Mouse (Mus musculus): ENCODE measurements around the gene Fam20a. TPM values are rescaled to one million over a fixed set of nuclear protein-coding genes. Genes with fewer than 3 reads are reported as not detected.

The Fam20a gene
- polyA plus RNA-seq, 1 experiment, result 5.4 TPM

- Histone ChIP-seq H3K79me3 (ENCODE audit: low read depth) (peaks cover 94% of the 10 kb centered on the region), H3K36me3 (ENCODE audit: control insufficient read depth, insufficient read depth) (peaks cover 84% of the 10 kb centered on the region), H3K79me2 (ENCODE audit: control insufficient read depth, insufficient read depth) (peaks cover 100% of the 10 kb centered on the region), H3K27me3 (ENCODE audit: control insufficient read depth, insufficient read depth, insufficient read length) (no peaks in the 10 kb centered on the region), H3K4me3 (ENCODE audit: insufficient read depth, poor library complexity, severe bottlenecking) (no peak overlapping the region), H3ac (ENCODE audit: control insufficient read depth, insufficient read length, low read depth) (no peak overlapping the region)
- TF ChIP-seq MAX (IDR thresholded peaks at IDR 0.05), result no peak
Measured at GRCm38 (mm10) chr11:109656232-109656631, 65.8 kb downstream of the Fam20a start.

- H3ac ChIP-seq (ENCODE audit: control insufficient read depth, insufficient read length, low read depth), result no peak overlapping the region
- H3K79me3 ChIP-seq (ENCODE audit: low read depth), result peaks cover 79% of the 10 kb centered on the region
- no peaks in the 10 kb centered on the region for H3K27me3 ChIP-seq (ENCODE audit: control insufficient read depth, insufficient read depth, insufficient read length)
- no peak overlapping the region for H3K4me3 ChIP-seq (ENCODE audit: insufficient read depth, poor library complexity, severe bottlenecking)
- peaks cover 88% of the 10 kb centered on the region for H3K79me2 ChIP-seq (ENCODE audit: control insufficient read depth, insufficient read depth)
- H3K36me3 ChIP-seq (ENCODE audit: control insufficient read depth, insufficient read depth), result peaks cover 68% of the 10 kb centered on the region
- no peak for TF ChIP-seq CEBPB (IDR thresholded peaks at IDR 0.05; ENCODE audit: low read depth)
- TF ChIP-seq MYOG (IDR thresholded peaks at IDR 0.05; ENCODE audit: control insufficient read depth, extremely low read depth, insufficient read length), result no peak
- no peak for TF ChIP-seq MYOD1 (IDR thresholded peaks at IDR 0.05; ENCODE audit: control insufficient read depth, insufficient read length, low read depth)
- no peak for TF ChIP-seq MAX (IDR thresholded peaks at IDR 0.05)
- no peak for TF ChIP-seq FOSL1 (IDR thresholded peaks at IDR 0.05; ENCODE audit: insufficient read depth, low read length, poor library complexity, severe bottlenecking)
- no peak for TF ChIP-seq CTCF (IDR thresholded peaks at IDR 0.05; ENCODE audit: control insufficient read depth, insufficient read depth, insufficient read length)
- no peak for TF ChIP-seq USF1 (IDR thresholded peaks at IDR 0.05; ENCODE audit: low read depth)
Measured at GRCm38 (mm10) chr11:109654581-109654980, 67.5 kb downstream of the Fam20a start.

DNA sequence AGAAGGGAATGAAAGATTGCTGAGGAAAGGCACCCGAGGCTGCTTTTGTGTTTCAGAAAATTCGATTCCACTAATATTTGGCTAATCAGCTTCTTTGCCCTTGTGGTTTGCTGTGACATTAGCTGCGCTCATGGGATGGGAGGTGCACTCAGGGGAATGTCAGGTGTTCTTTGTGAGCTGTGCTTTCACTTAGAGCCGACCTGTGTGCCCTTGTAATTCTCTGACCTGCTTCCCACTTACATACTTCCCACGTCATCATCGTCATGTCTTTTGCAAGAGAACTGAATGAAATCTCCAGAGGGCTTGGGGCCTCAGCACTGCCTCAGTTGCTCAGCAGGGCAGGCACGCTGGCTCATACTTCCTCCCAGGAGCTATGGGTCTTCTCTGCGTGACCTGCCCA lies 68.9 kb downstream of the Fam20a start:
- Histone ChIP-seq H3K79me3 (ENCODE audit: low read depth) (peaks cover 69% of the 10 kb centered on the region), H3K4me3 (ENCODE audit: insufficient read depth, poor library complexity, severe bottlenecking) (no peak overlapping the region), H3ac (ENCODE audit: control insufficient read depth, insufficient read length, low read depth) (peak overlapping the region; percentile 46), H3K36me3 (ENCODE audit: control insufficient read depth, insufficient read depth) (peaks cover 54% of the 10 kb centered on the region), H3K27me3 (ENCODE audit: control insufficient read depth, insufficient read depth, insufficient read length) (no peaks in the 10 kb centered on the region), H3K79me2 (ENCODE audit: control insufficient read depth, insufficient read depth) (peaks cover 74% of the 10 kb centered on the region)
- TF ChIP-seq FOSL1 (IDR thresholded peaks at IDR 0.05; ENCODE audit: insufficient read depth, low read length, poor library complexity, severe bottlenecking) (no peak), CTCF (IDR thresholded peaks at IDR 0.05; ENCODE audit: control insufficient read depth, insufficient read depth, insufficient read length) (no peak), MYOD1 (IDR thresholded peaks at IDR 0.05; ENCODE audit: control insufficient read depth, insufficient read length, low read depth) (no peak), MAX (IDR thresholded peaks at IDR 0.05) (no peak), MYOG (IDR thresholded peaks at IDR 0.05; ENCODE audit: control insufficient read depth, extremely low read depth, insufficient read length) (no peak), CEBPB (IDR thresholded peaks at IDR 0.05; ENCODE audit: low read depth) (no peak)

- H3K79me3 ChIP-seq (ENCODE audit: low read depth), result peaks cover 62% of the 10 kb centered on the region
- peak overlapping the region; percentile 92 for H3K4me3 ChIP-seq (ENCODE audit: insufficient read depth, poor library complexity, severe bottlenecking)
- peaks cover 68% of the 10 kb centered on the region for H3K79me2 ChIP-seq (ENCODE audit: control insufficient read depth, insufficient read depth)
- H3K27me3 ChIP-seq (ENCODE audit: control insufficient read depth, insufficient read depth, insufficient read length), result no peaks in the 10 kb centered on the region
- H3K36me3 ChIP-seq (ENCODE audit: control insufficient read depth, insufficient read depth), result peaks cover 48% of the 10 kb centered on the region
- peak overlapping the region; percentile 33 for H3ac ChIP-seq (ENCODE audit: control insufficient read depth, insufficient read length, low read depth)
- TF ChIP-seq MYOD1 (IDR thresholded peaks at IDR 0.05; ENCODE audit: control insufficient read depth, insufficient read length, low read depth) (no peak), CEBPB (IDR thresholded peaks at IDR 0.05; ENCODE audit: low read depth) (no peak), USF1 (IDR thresholded peaks at IDR 0.05; ENCODE audit: low read depth) (no peak), CTCF (IDR thresholded peaks at IDR 0.05; ENCODE audit: control insufficient read depth, insufficient read depth, insufficient read length) (no peak), MAX (IDR thresholded peaks at IDR 0.05) (no peak), FOSL1 (IDR thresholded peaks at IDR 0.05; ENCODE audit: insufficient read depth, low read length, poor library complexity, severe bottlenecking) (no peak), MYOG (IDR thresholded peaks at IDR 0.05; ENCODE audit: control insufficient read depth, extremely low read depth, insufficient read length) (no peak)
Measured at GRCm38 (mm10) chr11:109652505-109652904, 69.6 kb downstream of the Fam20a start.

DNA sequence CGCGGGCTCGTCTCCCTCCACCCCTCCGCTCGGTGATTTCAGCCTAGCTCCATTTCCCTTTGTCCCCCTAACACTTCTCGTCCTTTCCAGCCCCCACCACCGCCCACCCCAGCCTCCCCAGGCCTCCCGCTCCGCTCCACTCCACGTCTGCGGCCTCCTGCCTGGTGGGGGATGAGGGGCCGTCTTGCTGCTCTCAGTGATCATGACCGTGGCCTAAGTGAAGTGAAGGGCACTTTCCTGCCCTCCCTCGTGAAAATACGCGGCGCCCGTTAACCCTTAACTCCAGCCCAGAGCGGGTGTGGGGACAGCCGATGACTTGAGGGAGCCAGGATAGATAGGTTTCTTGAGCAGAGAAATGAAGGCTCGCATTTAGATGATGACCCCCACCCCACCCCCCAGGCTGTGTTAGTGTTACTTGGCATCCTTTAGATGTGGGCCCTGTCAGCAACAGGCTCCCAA lies 70.5 kb downstream of the Fam20a start:
- peaks cover 53% of the 10 kb centered on the region for H3K79me3 ChIP-seq (ENCODE audit: low read depth)
- peaks cover 39% of the 10 kb centered on the region for H3K36me3 ChIP-seq (ENCODE audit: control insufficient read depth, insufficient read depth)
- H3K27me3 ChIP-seq (ENCODE audit: control insufficient read depth, insufficient read depth, insufficient read length), result no peaks in the 10 kb centered on the region
- H3ac ChIP-seq (ENCODE audit: control insufficient read depth, insufficient read length, low read depth), result peak overlapping the region; percentile 92
- TF ChIP-seq CEBPB (IDR thresholded peaks at IDR 0.05; ENCODE audit: low read depth) (no peak), FOSL1 (IDR thresholded peaks at IDR 0.05; ENCODE audit: insufficient read depth, low read length, poor library complexity, severe bottlenecking) (no peak), MAX (IDR thresholded peaks at IDR 0.05) (no peak), USF1 (IDR thresholded peaks at IDR 0.05; ENCODE audit: low read depth) (no peak), MYOD1 (IDR thresholded peaks at IDR 0.05; ENCODE audit: control insufficient read depth, insufficient read length, low read depth) (no peak), CTCF (IDR thresholded peaks at IDR 0.05; ENCODE audit: control insufficient read depth, insufficient read depth, insufficient read length) (no peak), MYOG (IDR thresholded peaks at IDR 0.05; ENCODE audit: control insufficient read depth, extremely low read depth, insufficient read length) (no peak)
- peak overlapping the region; percentile 92 for H3K4me3 ChIP-seq (ENCODE audit: insufficient read depth, poor library complexity, severe bottlenecking)
- peaks cover 58% of the 10 kb centered on the region for H3K79me2 ChIP-seq (ENCODE audit: control insufficient read depth, insufficient read depth)

Data from C2C12 (cell line).